Mouse (Mus musculus) thymus, postnatal 25 days (tissue): Measurements from ENCODE around the gene Hnrnph1.

ENCODE experiments used
- DNase-seq: peaks from one replicate; pipeline ENCODE4 v3.0.0; 2022

Gene Hnrnph1

GRCm38 (mm10) chr11:50373621-50374020 is 3.2 kb upstream of the Hnrnph1 start:
- no peak for DNase-seq

- no peak for DNase-seq
These were observed 2.3 kb upstream of the Hnrnph1 start for GRCm38 (mm10) chr11:50374286-50375015.

- DNase-seq, result no peak
These were observed 1.4 kb upstream of the Hnrnph1 start for GRCm38 (mm10) chr11:50375421-50375820.

GRCm38 (mm10) chr11:50376156-50376790 is 517 bp upstream of the Hnrnph1 start:
- peak; percentile 30 for DNase-seq

- peak; percentile 82 for DNase-seq
These were observed 1.3 kb downstream of the Hnrnph1 start for GRCm38 (mm10) chr11:50377892-50378684.

GRCm38 (mm10) chr11:50379023-50379752 is 2.4 kb downstream of the Hnrnph1 start:
- DNase-seq, result no peak

- DNase-seq, result no peak
These were observed 4.5 kb downstream of the Hnrnph1 start for GRCm38 (mm10) chr11:50381311-50381710.

GRCm38 (mm10) chr11:50387167-50387679 is 10.4 kb downstream of the Hnrnph1 start:
- no peak for DNase-seq

- DNase-seq, result no peak
These were observed 10.9 kb downstream of the Hnrnph1 start for GRCm38 (mm10) chr11:50387697-50388096.

GRCm38 (mm10) chr11:50388217-50388929 is 11.6 kb downstream of the Hnrnph1 start:
- no peak for DNase-seq

GRCm38 (mm10) chr11:50389011-50389410 is 12.2 kb downstream of the Hnrnph1 start:
- DNase-seq, result no peak

- DNase-seq, result no peak
These were observed 12.8 kb downstream of the Hnrnph1 start for GRCm38 (mm10) chr11:50389616-50390015.

GRCm38 (mm10) chr11:50391272-50391960 is 14.6 kb downstream of the Hnrnph1 start:
- DNase-seq, result no peak

GRCm38 (mm10) chr11:50393306-50393705 is 16.5 kb downstream of the Hnrnph1 start:
- DNase-seq, result no peak

GRCm38 (mm10) chr11:50394731-50395130 is 17.9 kb downstream of the Hnrnph1 start:
- no peak for DNase-seq

- no peak for DNase-seq
These were observed 20.0 kb downstream of the Hnrnph1 start for GRCm38 (mm10) chr11:50396766-50397307.

GRCm38 (mm10) chr11:50397316-50397715 is 20.5 kb downstream of the Hnrnph1 start:
- DNase-seq, result no peak

- no peak for DNase-seq
These were observed 22.0 kb downstream of the Hnrnph1 start for GRCm38 (mm10) chr11:50398803-50399202.

- no peak for DNase-seq
These were observed 25.7 kb downstream of the Hnrnph1 start for GRCm38 (mm10) chr11:50402481-50402880.

- DNase-seq, result no peak
These were observed 26.7 kb downstream of the Hnrnph1 start for GRCm38 (mm10) chr11:50403367-50404014.

- no peak for DNase-seq
These were observed 30.4 kb downstream of the Hnrnph1 start for GRCm38 (mm10) chr11:50407235-50407634.
